Mouse (Mus musculus) left cerebral cortex, postnatal 10 days (tissue): ENCODE data around the gene Chia1. TPM values are rescaled to one million over a fixed set of nuclear protein-coding genes. Genes with fewer than 3 reads are reported as not detected.
A peak's percentile ranks its signal among the peaks of the same experiment; 100 is the strongest.
"Not testable (repeated sequence)": the region's sequence is repeated elsewhere in the genome, so short reads cannot be mapped to it uniquely, and the experiment has no call there.

Experiments
- DNase-seq, 2 experiments: peaks; one replicate each; pipeline ENCODE4 v3.0.0; 2021 to 2022; ENCODE audit warnings: low spot score in 2 of 2, mixed read lengths in 1 of 2; ENCODE audit errors: extremely low spot score in 1 of 2
- intact Hi-C: fragments of 180-260 bp; cut with DNase I; formaldehyde crosslinking; loops from one replicate; pipeline ENCODE4 v1.15.1; 2025
- total RNA-seq, 2 experiments: library from RNA; stranded (reverse); gene quantifications; 2 replicates each; pipeline ENCODE4 v1.2.3; 2021

Chia1 gene
- 1 to 10 TPM in 1 of 2 experiments, under 1 TPM in 1; 0.99 to 1.8 TPM for total RNA-seq

DNA sequence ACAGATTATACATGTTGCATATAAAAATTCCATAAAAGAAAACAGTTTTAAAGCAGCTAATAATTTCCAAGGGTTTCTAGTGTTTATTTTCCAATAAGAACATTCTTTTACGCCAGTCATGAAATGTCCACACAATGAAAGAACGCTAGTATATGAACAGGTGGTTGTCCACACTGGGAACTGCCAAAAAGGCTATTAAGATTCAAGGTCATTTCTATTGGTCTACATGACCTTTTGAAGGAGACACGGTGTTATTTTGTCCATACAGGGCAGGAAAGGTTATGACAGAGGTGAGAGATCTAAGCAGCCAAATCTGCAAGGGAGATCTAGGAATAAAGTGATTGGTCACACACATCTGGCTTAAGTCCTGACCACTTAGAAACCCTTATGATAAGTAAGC, at the start of gene Chia1:
Gene Chia1, plus strand, starts transcription at position 301 of the 400 bp plus-strand sequence.
- intact Hi-C loops = no loop called here
- DNase-seq = no peak

- intact Hi-C loops, DNase-seq: not testable (repeated sequence)
Observed at GRCm38 (mm10) chr3:106067707-106068106, 45.3 kb upstream of the Chia1 start.

DNA sequence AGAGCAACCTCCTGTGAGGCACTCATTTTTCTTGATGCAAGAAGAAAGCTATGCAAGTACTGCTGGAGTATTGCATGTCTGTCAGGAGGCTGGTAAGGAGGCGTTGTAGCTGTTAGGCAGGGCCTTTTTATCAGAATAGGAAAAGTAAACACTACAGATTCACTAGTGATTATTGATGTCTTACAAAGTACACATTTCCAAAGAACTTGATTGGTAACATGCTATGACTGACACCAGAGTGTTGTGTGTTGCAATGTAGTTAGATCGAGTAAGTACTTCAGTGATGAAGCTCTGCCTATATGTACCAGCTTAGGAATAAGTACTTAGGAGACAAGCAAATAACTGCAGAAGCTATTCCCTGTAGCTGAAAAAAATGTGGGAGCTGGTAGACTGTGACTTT, 42.0 kb upstream of the Chia1 start:
- DNase-seq = no peak
- intact Hi-C loops = no loop called here

DNA sequence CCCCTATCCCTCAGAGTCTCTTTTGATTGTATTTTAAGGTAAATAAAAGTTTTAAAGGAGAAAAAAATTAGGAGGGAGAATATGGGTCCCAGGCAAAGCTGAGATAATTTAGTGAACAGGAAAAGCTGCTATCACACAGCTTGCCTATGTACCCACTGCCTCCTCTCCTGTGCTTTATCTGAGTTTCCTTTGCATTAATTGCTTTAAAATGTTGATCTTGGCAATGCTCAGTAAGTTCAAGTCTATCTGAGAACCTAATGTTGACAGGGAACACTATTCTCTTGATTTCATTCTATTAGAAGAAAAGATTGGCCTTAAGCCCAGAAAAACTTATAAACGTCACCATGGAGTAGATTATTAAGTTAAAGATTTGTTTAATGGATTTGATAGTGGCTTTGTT, 38.2 kb upstream of the Chia1 start:
- DNase-seq = no peak

DNA sequence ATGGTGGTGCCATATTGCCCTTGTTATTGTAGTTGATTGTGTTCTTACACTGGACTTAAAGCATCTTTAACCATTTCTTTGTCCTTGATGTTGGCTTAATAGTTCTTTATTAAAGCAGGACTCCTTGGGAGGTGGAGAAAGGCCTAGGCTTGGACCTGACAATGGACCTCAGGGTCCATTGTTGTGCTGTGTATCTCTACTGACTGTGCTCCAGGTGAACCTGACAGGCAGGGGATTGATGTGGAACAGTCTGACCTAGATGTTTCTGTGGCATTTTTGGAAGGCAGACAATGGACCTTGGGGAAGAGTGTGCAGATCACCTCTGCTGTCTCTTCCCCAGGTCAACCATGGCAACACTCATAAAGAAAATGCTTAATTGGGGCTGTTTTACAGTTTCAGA, 14.0 kb downstream of the Chia1 start:
- intact Hi-C loops = no loop called here
- DNase-seq = no peak

More for the DNA sequence above, 38.2 kb upstream of the Chia1 start:
- intact Hi-C loops = no loop called here

DNA sequence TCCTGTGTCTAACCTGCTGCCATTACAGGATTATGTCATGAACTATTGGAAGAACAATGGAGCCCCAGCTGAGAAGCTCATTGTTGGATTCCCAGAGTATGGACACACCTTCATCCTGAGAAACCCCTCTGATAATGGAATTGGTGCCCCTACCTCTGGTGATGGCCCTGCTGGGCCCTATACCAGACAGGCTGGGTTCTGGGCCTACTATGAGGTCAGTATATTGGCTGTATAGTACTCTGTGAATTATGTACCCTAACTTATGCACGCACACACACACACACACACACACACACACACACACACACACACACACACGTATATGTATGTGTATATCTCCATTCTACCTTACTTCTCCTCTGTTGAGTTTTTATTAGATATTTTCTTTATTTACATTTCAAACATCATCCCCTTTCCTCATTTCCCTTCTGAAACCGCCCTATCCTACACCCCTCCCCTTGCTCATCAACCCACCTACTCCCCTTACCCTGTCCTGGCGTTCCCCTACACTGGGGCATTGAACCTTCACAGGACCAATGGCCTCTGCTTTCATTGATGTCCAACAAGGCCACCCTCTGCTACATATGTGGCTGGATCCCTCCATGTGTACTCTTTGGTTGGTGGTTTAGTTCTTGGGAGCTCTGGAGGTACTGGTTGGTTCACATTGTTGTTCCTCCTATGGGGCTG, 15.9 kb downstream of the Chia1 start:
- DNase-seq = no peak
- intact Hi-C loops = no loop called here

- intact Hi-C loops = no loop called here
- peak; percentile 52 to 76 for DNase-seq
Observed at GRCm38 (mm10) chr3:106131690-106132089, 18.7 kb downstream of the Chia1 start.

DNA sequence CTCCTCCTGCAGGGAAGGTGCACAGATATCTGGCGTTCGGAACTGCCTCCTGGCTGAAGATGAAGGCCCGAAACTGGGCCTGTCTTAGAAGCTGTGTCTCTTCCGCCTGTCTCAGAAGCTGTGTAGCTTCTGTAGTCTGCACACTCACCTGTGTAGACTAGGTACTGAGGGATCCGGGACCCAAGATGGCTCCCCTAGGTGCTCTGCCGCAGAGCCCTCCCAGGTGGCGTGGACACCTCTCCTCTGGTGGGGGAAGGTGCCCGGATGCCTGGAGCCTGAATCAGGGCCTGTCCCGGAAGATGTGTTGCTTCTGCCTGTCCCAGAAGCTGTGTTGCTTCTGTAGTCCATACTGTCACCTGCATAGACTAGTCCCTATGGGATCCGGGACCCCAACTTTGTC, 31.1 kb downstream of the Chia1 start:
- intact Hi-C loops = no loop called here
- DNase-seq = no peak

GRCm38 (mm10) chr3:106154413-106154812, 41.4 kb downstream of the Chia1 start:
- no peak for DNase-seq
- intact Hi-C loops = no loop called here

GRCm38 (mm10) chr3:106167464-106167863, 54.4 kb downstream of the Chia1 start, which contains the start of gene Chil3:
Chil3 (minus strand) TSS chr3:106167564.
- DNase-seq = no peak
- intact Hi-C loops = no loop called here

GRCm38 (mm10) chr3:106170522-106171053, 57.6 kb downstream of the Chia1 start:
- intact Hi-C loops = no loop called here

DNA sequence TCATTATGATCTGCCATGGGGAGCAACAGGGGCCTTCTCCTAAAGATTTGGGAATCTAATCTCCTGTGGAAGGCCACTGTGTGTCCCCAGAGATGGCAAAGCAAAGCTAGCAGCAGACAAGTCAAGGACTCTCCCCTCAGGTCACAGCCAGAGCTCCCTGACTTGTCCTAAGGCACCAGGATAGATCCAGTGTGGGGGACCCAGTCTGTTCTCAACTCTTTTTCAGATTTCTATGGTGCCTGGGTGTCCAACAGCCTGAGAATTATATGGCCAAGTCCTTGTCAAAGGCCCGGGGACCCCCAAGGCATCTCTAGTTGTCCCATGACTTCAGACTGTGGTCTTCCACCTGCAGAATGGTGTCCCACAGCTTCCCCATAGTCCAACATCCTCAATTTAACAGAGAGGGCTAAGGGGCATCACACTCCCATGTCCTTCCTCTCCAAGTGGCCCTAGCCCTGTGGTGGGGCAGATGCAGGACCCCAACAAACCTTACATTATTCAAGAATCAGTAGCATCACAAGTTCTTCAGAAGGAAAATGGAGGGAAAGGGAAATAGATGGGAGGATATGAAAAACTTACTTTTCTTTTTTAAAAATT, 58.2 kb downstream of the Chia1 start:
- DNase-seq = no peak
- intact Hi-C loops = no loop called here

More at GRCm38 (mm10) chr3:106170522-106171053, 57.6 kb downstream of the Chia1 start:
- no peak for DNase-seq

GRCm38 (mm10) chr3:106172506-106172905, 59.5 kb downstream of the Chia1 start:
- intact Hi-C loops, DNase-seq: not testable (repeated sequence)

- intact Hi-C loops, DNase-seq: not testable (repeated sequence)
Observed at GRCm38 (mm10) chr3:106174971-106175370, 61.9 kb downstream of the Chia1 start.

DNA sequence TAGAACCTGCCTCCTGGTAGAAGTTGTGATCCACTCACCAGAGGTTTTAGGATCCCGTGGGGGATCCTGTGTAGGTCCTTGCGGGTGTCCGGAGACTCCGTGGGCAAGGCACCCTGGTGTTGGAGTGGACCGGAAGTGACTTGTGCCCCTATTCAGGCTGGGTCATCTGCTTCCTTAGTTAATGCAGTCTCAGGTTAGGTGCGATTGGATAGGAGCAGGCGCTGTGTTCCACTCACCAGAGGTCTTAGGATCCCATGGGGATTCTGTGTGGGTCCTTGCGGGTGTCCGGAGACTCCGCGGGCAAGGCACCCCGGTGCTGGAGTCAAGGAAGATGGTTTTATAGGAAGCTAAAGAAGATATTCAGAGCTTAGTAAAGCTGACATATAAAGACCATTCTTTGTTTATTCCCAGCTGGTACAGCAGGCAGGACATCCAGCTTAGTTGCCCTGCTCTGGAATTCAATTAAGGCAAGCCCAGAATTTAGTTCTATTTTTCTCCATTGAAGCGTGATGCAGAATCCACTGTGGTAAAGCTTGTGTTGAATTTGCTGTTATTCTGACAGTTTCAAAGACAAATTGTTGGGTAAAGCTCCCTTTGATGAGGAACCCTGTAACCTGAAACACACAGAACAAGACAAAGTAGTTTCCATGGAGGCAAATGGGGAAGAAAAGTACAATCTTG, 64.6 kb downstream of the Chia1 start:
- intact Hi-C loops = no loop called here
- no peak for DNase-seq

Other genes starting within 250 kb of the Chia1 start
- under 1 TPM; 0.39 to 0.45 TPM for gene Adora3, start 242.4 kb upstream of the Chia1 start, total RNA-seq
- gene Tmigd3, start 242.3 kb upstream of the Chia1 start, total RNA-seq = under 1 TPM in 1 of 2 experiments, not detected in 1; 0.41 TPM
- 1 to 10 TPM; 1.1 to 1.7 TPM for gene I830077J02Rik, start 180.6 kb upstream of the Chia1 start, total RNA-seq
- gene Wdr77, start 153.9 kb upstream of the Chia1 start, total RNA-seq = 10 to 100 TPM; 62.8 to 66.1 TPM
- 100 to 1,000 TPM; 298 to 310 TPM for gene Atp5f1, start 153.1 kb upstream of the Chia1 start, total RNA-seq
- 1 to 10 TPM; 1.9 to 2.3 TPM for gene Ovgp1, start 139.5 kb upstream of the Chia1 start, total RNA-seq
- gene Pifo, start 98.6 kb upstream of the Chia1 start, total RNA-seq = under 1 TPM in 1 of 2 experiments, not detected in 1; 0.67 TPM
- not detected for gene Chil5, start 80.4 kb upstream of the Chia1 start, total RNA-seq
- gene Chil3, start 54.3 kb downstream of the Chia1 start, total RNA-seq = not detected
- gene Chil4, start 106.3 kb downstream of the Chia1 start, total RNA-seq = not detected